Mouse (Mus musculus): ENCODE data around the gene Ofd1. TPM values are rescaled to one million over a fixed set of nuclear protein-coding genes. Genes with fewer than 3 reads are reported as not detected.

Gene Ofd1
- polyA plus RNA-seq, 1 experiment, result 5.1 TPM

DNA sequence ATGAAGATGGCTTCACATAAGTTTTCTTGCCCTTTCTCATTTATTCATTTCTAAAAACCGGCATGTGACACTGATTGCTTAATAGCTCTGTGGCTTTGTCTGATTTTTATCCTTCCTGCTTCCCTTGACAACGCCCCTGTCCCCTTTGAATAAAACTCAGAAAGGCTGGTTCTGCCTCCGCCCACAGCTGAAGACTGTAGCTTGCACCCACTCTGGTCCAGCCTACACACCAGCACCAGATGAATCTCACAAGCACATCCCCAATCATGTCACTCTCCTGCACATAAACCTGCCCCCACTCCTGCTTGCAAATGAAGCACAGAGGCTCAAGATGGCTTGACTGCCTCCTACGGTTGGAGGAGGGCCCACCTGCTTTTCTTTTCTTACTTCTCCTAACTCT is 80.0 kb downstream of the Ofd1 start:
- no peak for DNase-seq (ENCODE audit: low spot score)

DNA sequence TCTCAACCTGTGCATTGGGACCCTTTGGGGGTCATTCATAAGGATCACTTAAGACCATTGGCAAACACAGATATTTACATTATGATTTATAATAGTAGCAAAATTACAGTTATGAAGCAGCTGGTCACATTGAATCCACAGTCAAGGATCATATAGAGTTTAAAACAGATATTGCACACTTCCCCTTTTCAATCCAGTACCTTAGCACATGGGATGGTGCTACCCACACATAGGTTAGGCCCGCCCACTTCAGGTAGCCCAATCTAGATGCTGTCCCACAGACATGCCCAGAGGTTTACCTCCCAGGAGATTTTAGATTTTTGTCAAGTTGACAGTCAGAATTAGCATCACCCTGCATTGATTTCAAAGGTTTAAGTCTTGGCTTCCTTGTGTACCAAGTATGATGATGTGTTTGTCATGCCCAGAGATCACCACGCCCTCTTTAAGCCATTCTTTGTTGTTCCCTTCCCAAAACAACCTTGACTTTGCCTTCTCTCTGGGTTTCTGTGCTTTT is 80.5 kb downstream of the Ofd1 start:
- DNase-seq (ENCODE audit: low spot score), result no peak

DNA sequence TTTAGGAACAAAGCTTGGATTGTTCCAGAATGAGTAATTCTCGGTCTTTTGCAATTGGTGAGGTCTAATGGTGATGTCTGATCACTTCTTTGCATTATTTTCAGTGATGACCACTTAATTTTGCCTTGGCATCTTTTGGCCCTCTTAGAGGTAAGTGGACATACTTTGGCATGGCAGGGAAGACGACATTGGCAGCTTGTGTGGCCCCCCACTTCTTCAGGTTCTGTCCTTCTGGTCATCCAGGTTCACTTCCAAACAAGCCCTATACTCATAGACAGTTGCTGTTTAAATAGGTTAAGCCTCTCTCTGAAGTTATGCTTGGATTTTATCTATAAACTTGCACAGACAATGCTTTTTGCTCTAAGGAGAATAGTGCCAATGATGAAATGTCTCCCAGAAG is 81.5 kb downstream of the Ofd1 start:
- DNase-seq (ENCODE audit: low spot score), result no peak

DNA sequence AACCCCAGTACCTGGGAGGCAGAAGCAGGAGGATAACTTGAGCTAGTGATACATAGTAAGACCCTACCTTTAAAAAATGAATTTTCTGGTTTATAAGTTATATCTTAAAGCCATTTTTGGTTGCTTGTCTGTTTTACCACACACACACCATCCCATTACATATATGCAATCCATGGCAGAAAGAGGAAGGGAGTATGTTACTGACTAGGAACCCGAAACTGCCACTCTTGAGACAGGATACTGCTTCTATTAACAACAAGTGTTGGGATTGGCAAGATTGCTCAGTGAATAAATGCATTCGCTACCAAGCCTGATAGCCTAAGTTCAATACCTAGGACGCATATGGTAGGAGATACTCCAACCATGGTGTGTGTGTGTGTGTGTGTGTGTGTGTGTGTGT is 84.2 kb downstream of the Ofd1 start:
- DNase-seq (ENCODE audit: low spot score), result no peak

DNA sequence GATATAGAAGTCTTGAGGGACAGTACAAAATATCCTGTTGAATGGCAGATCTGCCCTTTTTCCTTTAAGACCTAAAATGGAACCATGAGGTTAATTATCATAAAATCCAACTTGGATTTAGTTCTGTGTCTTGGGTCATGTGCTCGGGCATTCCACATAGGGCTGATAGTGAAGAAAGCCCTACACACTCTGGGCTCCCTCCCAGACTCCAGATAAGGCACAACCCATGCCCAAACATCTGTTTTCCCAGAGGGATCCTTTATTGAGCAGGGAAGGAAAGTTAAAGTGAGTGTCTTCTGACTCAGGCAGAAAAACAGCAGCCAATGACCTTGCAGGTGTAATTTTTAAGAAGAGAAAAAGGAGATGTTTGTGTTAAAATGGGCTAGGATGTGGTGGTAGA is 85.6 kb downstream of the Ofd1 start:
- DNase-seq (ENCODE audit: low spot score), result no peak

DNA sequence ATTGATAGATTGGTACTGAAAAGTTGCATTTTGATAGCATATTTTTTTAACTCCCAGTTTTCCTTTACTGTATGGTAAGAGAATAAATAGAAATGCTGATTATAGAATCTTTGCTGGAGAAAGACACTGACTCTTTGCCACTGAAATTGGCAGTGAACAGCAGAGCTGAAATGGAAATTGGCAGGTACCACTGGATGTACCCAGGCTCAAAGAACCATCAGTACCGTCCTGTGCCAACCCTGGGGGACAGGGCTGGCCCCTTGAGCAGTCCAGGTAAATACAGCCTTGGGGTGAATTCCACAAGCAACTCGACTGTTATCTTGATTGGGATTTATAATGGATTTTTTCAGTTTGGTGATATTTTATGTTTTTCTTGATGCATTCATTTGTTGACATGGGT is 87.1 kb downstream of the Ofd1 start:
- DNase-seq (ENCODE audit: low spot score), result no peak

DNA sequence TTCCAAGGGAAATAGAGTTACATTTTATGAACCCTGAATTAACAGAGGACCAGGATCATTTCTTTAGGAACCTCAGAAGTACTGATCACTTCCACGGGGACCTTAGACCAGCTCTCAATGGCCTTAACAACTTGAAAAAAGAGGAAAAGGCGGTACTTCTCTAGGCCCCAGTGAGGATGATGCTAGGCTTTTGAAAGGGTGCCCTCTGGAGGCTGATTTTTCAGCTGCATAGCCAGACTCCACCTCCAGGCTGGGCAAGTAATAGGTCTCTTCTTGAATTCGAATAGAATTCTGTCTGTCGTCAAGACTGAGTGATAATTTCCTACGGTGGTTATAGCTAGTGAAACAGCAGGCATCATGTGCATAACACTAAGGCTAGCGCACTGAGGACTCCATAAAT is 88.7 kb downstream of the Ofd1 start:
- DNase-seq (ENCODE audit: low spot score), result no peak

DNA sequence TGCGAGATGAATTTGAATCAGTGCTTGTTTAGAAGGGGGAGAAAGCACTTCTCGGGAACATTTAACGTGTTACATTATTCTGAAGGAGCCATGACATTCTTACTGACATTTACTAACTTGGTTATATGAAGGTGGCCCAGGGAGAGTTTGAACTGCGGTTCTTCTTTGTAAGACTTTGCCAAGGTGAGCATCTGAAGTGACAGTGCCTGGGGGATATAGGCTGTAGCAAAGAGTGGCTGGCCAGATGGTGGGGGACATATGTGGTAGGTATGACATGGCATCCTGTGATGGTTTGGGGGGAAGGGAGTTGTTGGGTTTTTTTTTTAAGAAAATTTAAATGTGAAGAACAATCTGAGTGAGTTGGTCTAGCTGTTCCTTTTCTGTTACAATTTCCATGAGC is 91.9 kb downstream of the Ofd1 start:
- no peak for DNase-seq (ENCODE audit: low spot score)

DNA sequence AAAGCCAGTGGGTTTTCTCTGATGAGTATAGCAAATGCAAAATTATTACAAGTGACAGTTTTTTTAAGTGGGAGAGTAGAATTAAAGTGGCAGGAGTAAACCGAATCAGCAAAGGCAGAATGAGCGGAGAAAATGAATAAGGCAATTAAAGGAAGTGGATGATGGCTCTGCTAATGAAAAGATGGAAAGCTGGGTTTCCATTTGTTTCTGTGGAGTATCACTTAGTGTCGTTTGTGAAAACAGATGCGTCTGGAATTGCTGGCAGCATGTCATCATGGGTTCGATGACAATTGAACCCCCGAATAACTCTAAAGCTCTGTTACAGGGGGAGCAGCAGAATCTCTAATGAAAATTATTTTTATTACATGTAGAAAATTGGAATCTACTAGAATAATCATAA is 92.4 kb downstream of the Ofd1 start:
- no peak for DNase-seq (ENCODE audit: low spot score)

DNA sequence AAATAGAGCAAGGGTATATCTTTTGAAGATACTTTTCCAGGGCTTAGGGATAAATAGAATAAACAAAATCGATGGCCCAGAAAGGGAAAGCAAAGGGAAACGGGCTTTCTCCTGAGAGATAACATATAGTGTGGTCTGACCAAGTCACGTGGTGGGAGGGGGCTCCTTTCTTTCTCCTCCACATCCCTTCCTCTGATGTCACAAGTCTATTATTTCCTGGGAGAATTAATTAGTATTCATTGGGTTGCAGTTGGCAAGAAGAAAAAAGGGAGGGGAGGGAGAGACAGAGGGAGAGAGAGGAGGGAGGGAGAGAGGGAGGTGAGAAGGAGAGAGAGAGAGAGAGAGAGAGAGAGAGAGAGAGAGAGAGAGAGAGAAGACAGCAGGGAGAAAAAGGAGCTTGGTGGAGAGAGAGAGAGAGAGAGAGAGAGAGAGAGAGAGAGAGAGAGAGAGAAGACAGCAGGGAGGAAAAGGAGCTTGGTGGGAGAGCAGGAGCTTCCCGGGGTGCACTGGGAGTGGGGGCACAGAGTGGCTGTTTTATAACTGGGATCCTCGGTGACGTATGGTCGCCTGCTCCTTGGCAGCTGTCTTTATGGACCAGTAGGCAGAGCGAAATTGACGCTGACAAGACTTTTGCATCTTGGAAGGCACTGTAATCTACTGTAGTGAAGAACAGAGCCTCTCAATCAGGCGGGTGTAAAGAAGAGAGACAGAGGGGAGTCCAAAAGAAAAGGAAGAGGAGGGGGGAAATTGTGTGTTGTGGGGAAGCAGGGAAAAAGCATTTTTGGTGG is 96.1 kb downstream of the Ofd1 start:
- DNase-seq (ENCODE audit: low spot score), result no peak

DNA sequence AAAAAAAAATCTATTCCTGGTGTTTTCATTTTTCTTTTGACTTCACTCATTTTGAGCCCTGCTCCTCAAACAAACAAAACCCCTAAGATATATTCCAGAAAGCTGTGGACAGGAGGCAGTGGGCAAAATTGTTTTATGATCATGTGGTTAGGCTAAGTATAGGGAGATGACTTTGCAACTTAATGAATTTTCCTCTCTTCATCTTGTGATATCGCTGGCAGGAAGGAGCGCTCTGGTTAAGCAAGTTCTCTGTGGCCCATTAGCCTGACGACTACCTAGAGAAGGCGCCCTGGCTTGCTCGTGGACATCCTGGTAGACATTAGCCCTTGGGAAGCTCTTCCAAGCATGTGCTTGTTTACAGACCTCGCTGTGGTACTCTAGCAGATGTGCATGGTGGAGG is 98.7 kb downstream of the Ofd1 start:
- no peak for DNase-seq (ENCODE audit: low spot score)

Other genes starting within 250 kb of the Ofd1 start
- 20.2 and 21.4 TPM in 2 replicates for gene Gpm6b, start 201.8 kb downstream of the Ofd1 start, polyA plus RNA-seq (2012; rRNA removed)
- 16.4 and 18.1 TPM in 2 replicates for gene Trappc2, start 130 bp downstream of the Ofd1 start, polyA plus RNA-seq (2012; rRNA removed)
- gene Rab9, start 39.2 kb upstream of the Ofd1 start, polyA plus RNA-seq (2012; rRNA removed), result 38.6 and 41.5 TPM in 2 replicates
- 2.5 and 2.6 TPM in 2 replicates for gene Tceanc, start 77.9 kb upstream of the Ofd1 start, polyA plus RNA-seq (2012; rRNA removed)
- gene Egfl6, start 145.0 kb upstream of the Ofd1 start, polyA plus RNA-seq (2012; rRNA removed), result 2.8 and 3.2 TPM in 2 replicates

All from urinary bladder, adult 2 months (tissue).